Mouse (Mus musculus): ENCODE results near the gene Ifitm6.
A peak's percentile ranks its signal among the peaks of the same experiment; 100 is the strongest.
"Not testable (repeated sequence)": the region's sequence is repeated elsewhere in the genome, so short reads cannot be mapped to it uniquely, and the experiment has no call there.

Gene Ifitm6

DNA sequence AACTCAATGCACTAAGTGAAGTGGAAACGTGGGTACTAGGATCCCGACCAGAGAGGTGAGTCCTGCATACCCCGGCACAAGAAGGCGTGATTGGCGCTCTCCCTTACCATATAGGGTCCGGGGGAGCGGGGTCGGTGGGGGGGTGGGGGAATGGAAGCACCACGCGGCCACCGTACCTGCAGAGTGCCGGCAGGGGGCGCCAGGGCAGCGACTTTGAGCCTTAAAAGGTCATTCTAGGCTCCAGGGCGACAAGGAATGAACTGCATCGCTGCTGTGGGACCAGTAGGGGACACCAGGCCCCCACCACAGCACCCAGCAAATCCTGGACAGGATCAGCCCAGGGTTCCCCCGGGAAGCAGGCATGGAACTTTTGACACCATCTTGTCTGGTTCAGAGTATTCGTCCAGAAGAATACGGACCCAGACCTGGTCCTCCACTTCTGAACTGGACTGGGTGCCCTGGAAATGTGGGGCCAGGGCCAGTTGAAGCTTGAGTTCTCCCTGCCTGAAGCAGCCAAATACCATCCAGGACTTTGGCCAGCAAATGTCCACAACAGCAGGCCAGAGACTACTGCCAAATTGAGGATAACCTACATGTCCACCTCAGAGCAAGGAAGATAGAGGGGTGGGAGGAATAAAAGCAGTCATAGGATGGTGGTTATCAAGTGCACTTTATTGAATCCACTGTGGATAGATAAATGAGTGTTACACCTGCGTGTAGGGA, 8.6 kb downstream of the Ifitm6 start:
- DNase-seq (ENCODE audit: low spot score in 2 of 2), result peak; percentile 47 to 79

DNA sequence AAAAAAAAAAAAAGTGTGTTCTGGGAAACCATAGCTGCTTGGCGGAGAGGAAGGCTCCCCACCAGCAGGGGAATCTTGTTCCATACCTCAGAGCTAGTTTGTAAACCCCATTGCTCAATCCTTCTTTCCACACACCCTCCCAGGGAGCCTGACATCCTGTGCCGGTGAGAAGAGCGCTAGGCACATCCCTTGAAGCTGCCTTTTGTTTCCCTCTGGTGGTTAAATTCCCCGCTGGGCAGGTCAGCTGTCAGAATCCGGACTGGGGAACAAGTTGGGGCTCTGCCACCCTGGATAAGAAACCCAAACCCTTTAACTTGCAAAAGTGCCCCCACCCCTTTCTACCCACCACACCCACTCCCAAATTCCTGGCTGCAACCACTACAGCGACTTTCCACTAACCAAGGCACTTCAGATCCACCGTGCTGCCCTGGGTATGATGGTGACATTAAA, 9.4 kb downstream of the Ifitm6 start:
- DNase-seq (ENCODE audit: low spot score in 2 of 2), result no peak

DNA sequence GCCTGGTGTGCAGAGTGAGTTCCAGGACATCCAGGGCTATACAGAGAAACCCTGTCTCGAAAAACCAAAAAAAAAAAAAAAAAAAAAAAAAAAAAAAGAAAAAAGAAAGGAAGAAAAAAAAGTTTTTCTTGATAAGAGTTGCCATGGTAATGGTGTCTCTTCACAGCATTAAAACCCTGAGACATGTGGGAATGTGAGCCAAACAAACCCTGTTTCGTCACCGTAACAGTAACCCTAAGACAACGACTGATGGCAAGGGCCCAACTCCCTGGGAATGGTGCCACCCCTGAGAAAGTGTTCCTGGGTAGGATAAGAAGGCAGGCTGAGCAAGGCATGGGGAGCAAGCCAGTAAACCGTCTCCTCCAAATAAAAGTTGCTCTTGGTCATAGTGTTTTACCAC, 10.8 kb downstream of the Ifitm6 start:
- DNase-seq (ENCODE audit: low spot score in 2 of 2), result no peak

DNA sequence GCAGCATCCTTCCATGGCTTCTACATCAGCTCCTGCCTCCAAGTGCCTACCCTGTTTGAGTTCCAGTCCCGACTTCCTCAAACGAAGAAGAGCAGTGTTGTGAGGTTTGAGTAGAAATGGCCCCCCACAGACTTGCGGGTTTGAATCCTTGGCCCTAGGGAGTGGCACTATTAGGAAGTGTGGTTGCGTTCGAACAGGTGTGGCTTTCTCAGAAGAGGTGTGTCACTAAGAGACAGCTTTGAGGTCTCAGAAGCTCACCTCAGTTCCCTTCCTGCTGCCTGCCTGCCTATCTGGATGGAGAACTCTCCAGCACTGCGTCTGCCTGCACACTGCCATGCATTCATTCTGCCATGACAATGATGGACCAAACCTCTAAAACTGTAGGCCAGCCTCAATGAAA, 11.3 kb downstream of the Ifitm6 start:
- no peak for DNase-seq (ENCODE audit: low spot score in 2 of 2)

DNA sequence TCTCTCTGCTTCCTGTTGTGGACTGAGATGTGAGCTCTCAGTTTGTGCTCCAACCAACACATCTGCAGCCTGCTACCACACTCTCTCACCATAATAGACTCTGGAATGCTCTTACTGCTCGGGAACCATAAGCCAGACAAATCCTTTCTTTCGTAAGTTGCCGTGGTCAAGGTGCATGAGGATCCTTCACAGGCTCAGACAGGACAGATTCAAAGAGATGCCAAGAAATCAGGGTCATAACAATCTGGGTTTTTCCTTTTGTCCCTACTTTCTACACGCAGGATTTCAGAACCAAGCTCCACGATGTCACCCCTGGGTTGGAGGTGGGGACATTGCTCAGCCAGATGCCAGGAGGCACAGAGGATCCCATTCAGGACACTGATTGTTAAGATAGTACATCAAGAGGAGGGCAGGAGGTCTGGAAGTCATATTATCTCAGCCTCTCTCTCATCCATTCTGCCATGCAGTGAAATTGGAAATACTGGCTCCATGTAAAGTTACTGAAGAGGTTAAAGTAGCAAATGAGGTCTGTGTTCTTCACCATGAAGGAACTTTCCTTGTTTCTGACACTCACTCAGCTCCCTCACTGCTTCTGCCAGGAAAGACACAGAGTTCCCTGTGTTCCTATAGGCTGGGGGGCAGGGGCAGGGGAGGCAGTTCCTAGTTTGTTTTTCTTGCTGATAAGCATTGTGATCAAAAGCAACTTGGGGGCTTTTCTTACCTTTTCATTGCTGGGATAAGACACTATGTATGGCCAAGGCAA, 14.3 kb downstream of the Ifitm6 start:
- no peak for DNase-seq (ENCODE audit: low spot score in 2 of 2)

DNA sequence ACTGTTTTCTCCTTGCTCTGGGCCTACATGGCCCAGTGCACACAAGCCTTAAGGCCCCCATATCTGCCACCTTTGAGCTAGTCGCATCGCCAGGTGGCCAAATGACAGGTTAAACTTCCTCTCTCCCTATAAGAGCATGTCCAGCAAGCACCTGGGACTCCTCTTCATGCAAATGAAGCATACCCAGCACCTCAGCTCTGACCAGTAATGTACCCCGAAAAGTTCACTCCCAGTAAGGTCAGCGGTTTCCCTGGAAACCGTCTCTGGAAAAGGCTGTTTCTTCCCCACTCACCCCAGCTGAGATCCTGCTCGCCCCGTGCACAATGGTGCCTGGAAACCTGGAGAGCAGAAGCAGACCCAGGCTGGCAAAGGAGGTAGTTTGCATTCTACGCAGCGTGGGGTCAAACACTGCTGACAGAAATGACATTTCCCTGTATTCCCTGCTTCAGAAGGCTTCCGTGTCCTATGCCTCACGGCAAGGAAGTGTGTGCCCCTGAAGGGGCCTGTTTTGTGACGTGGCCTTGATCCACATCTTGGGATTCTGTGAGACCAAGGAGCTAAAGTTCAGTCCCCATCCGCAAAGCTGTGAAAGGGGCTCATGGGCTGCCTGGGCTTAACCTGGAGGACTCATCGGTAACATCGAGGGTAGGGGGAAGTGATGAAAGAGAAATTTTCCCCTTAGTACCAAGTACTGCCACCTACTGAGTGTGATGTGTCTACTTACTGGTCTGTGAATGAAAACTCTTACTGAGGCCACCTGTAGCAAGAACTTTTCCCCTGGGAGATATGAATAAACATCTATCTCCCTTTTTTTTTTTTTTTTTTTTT, 16.6 kb downstream of the Ifitm6 start:
- no peak for DNase-seq (ENCODE audit: low spot score in 2 of 2)

DNA sequence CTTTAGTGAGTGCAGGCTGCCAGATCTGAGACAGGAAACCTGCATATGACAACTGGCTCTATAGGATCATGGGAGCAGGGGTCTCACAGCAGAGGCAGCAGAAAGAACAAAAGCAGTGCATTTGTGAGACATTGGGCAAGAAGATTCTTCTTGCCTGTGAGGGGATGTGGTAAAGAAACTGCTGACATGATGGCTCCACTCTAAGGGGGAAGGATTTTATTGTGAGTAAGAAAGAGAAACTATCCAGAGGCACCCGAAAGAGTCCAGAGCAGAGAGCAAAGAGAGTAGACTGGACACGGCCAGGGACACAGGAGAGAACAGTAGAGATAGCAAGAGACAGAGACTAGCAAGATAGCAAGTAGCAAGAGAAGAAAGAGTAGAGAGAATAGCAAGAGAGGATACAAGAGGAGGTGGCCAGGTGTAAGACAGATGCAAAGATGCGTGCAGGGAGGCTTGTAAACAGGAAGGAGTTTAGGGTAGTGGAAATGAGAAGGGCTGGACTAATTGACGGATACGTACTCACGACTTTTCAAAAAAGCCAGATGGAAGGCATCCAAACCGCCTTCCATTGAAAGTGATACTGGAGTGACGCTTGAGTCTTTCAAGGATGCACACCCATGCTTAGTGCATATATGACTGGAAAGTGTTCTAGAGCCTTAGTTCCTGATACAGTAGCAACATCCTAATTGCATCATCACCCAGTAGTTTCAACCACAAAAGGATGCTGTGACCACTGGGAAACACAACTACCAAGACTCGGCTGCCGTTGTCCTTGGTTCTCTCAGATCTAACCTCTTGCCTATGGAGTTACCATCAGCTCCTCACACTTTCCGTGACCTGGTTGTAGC, 18.6 kb downstream of the Ifitm6 start:
- no peak for DNase-seq (ENCODE audit: low spot score in 2 of 2)

DNA sequence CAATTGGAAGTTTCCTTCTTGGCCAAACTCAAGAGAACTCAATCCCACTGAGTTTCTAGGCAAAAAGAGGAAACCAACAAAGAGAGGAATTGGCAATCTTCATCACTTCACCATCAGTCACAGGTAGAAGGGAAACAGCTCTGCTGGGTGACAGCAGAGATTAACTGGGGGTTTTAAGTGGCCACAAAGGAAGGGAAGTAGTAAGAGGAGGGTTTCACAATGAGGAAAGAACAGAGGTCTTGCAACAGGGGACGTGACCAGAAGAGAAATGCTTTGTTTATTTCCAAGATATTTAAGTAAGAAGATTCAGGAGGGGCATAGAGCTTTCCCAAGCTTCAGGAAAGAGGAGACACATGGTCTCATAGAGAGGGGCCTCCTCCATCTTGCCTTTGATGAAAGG, 19.9 kb downstream of the Ifitm6 start:
- DNase-seq (ENCODE audit: low spot score in 2 of 2), result no peak

DNA sequence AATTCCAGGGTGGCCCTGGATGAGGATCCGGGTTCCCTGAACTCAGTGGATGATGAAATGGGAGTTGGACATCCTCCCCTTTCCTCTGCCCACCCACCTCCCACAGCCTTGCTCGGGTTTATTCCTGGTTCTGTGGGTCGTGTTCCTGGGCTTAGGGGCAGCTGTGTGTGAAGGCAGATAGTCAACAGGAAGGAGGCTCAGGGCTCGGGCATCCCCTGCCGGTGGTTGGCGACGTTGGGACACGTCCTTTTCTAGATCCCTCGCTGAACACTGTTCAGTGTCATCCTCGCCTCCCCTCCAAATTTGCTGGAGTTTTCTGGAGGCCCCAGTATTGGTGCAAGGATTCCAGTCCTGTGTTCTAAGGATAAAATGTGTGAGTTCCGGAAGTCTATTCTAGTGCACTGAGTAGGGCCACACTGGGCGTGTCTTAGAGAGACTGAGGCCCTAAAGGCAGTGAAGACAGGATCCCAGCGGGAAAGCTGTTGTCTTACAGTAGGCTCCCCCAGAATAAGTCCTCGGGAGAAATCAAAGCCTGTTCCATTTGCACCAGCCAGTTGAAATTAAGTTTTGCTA, 26.5 kb downstream of the Ifitm6 start:
- no peak for DNase-seq (ENCODE audit: low spot score in 2 of 2)

DNA sequence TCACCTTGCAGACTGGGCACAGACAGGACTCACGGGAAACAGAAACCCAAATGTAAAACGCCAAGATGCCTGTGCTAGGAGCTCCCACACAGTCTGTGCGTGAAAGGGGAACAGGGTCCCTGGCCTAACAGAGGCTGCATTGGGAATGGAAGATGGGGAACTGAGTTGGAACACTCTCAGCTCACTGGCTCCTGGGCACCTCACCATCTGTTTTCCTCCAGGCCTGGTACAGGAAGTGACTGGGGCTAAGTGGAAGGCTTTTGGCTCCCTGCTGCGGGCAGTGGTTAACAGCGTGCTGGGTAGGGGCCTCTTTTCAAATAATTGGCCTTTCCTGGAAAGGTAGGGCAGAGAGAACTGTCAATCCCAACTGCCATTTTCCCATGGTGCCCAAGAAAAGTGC, 27.1 kb downstream of the Ifitm6 start:
- DNase-seq (ENCODE audit: low spot score in 2 of 2), result no peak

DNA sequence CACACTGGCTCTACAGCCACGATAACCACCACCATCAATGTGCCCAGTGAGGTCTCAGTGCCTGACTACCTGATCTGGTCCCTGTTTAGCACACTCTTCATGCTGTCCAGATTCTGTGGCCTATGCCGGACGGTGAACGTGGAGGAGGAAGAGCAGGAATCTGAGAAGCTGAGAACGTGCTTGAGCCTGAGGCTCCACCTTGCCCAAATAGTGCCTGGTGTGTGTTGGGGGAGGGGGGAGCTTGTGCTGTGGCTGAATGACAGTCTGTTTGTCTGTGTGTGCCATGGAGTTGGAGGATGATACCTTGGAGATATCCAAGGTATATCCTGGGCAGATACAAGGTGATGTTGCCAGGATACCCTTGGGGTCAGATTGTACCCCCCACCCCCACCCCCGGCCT, 27.5 kb downstream of the Ifitm6 start:
- no peak for DNase-seq (ENCODE audit: low spot score in 2 of 2)

DNA sequence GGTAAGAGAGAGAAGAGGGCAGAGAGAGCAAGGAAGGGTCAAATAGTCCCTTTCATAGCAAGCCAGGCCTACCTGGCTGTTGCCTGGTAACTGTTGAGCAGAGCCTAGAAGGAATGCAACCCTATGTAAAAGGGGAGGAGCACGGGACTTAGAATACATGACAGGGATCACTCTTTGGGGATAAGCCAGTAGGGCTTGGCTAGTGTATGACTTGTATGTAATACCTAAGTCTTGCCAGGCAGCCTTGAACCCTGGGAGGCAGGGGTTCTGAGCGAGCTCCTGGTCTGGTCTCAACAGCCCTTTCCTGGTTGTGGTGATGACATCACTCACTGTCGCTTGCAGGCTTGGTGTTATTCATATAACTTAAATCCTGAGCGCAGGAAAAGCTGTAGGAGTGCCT, 28.7 kb downstream of the Ifitm6 start:
- no peak for DNase-seq (ENCODE audit: low spot score in 2 of 2)

DNA sequence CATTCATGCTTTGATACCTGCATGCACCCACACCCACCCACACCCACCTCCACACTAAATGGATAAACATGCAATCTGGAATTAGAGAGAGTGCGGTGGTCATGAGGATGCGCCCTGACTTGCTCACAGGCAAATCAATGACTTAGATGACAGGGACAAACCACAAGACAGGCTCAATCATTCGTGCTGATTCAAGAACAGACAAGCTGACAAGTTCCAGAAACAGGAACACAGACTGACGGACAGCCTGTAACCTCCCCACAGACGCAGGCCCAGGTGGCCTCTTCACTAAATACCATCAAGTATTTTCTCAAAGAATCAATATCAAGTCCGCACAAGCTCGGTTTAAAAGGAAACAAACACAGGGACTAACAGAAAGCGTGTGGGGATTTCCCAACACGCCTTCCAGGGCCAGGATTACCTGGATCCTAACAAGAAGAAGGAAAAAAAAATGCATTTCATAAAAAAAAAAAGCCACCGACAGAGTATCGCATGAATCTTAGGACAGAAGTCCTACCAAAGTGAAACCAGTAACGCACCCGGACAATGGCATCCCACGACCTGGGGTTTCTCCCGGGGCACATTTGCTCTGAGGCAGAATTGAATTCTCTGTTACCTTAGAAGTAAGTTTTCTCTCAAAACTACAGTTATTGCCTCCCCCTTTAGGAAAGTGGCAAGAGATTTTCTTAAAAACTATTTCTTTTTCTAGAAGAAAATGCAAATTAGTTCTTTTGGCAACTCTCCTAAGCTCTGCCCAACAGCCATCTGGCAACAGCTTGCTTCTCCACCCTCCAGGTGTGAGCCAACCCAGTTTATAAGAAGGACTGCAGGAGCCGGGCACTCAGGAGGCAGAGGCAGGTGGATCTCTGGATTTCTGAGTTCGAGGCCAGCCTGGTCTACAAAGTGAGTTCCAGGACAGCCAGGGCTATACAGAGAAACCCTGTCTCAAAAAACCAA, 30.3 kb downstream of the Ifitm6 start:
- DNase-seq (ENCODE audit: low spot score in 2 of 2), result no peak

DNA sequence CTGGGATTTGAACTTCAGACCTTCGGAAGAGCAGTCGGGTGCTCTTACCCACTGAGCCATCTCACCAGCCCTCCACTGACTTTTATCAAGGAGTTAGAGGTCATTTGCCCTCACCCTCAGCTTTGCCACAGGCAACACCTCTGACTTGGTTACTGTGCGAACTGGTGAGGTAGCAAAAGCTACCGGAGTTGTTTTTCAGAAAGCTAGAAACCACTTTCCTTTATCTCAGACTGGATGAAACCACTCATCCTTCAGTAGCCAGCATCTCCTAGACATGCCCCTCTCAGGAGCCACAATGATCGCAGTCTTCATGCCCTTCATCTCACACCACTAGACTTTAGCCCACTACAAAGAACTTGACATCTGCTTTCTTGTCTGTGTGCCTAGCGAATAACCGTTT, 34.8 kb downstream of the Ifitm6 start:
- no peak for DNase-seq (ENCODE audit: low spot score in 2 of 2)

DNA sequence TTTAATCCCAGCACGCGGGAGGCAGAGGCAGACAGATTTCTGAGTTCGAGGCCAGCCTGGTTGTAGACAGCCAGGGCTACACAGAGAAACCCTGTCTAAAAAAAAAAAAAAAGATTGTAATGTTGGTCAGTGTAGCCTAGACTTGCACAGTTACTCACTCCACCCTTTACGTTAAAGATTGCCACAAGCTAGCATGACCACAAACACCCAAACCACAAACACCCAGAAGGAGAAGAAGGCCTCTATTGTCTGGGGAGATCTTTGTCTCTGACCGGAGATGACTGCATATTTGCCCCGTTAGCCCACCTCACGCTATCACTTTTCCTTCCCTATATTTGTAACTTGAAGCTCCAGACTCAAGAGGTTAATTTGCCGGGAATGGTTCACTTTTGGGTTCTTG, 36.0 kb downstream of the Ifitm6 start:
- DNase-seq (ENCODE audit: low spot score in 2 of 2), result no peak

DNA sequence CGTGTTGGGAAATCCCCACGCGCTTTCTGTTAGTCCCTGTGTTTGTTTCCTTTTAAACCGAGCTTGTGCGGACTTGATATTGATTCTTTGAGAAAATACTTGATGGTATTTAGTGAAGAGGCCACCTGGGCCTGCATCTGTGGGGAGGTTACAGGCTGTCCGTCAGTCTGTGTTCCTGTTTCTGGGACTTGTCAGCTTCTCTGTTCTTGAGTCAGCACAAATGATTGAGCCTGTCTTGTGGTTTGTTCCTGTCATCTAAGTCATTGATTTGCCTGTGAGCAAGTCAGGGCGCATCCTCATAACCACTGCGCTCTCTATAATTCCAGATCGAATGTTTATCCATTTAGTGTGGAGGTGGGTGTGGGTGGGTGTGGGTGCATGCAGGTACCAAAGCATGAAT, 41.0 kb downstream of the Ifitm6 start:
- DNase-seq (ENCODE audit: low spot score in 2 of 2), result not testable (repeated sequence)

DNA sequence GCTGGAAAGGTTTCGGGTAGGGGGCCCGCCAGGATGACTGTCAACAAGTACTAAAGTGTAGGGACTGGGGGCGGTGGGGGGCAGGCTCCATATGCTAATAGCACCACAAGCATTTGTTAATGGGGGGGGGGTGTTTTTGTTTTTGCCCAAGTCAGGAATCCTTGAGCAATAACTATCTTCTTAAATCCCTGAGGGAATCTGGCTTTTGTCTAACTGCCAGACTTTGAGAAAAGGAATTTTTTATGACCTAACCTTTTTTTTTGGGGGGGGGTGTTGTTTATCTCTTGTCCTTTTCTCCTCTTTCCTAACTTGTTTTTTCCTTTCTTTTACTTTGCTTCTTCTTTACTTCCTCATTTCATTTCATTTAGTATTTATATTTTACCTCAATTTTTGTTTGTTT, 42.3 kb downstream of the Ifitm6 start:
- no peak for DNase-seq (ENCODE audit: low spot score in 2 of 2)

DNA sequence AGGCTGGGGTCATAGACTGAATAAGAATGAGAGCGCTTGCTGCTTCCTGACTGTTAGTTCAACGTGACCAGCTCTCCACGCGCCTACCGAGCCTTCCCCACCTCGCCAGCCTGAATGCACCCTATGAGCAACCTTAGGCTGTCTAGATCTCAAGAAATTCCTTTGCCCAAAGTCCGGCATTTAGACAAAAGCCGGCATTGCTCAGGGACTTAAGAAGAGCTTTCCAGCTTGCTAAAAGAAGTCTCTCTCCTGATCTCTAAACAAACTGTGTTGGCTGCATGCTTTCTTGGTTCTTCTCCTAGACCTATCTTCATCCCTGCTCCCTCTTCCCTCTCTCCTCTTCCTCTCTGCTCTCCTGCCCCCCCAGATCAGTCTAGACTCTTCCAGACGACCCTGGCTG, 42.8 kb downstream of the Ifitm6 start:
- no peak for DNase-seq (ENCODE audit: low spot score in 2 of 2)

DNA sequence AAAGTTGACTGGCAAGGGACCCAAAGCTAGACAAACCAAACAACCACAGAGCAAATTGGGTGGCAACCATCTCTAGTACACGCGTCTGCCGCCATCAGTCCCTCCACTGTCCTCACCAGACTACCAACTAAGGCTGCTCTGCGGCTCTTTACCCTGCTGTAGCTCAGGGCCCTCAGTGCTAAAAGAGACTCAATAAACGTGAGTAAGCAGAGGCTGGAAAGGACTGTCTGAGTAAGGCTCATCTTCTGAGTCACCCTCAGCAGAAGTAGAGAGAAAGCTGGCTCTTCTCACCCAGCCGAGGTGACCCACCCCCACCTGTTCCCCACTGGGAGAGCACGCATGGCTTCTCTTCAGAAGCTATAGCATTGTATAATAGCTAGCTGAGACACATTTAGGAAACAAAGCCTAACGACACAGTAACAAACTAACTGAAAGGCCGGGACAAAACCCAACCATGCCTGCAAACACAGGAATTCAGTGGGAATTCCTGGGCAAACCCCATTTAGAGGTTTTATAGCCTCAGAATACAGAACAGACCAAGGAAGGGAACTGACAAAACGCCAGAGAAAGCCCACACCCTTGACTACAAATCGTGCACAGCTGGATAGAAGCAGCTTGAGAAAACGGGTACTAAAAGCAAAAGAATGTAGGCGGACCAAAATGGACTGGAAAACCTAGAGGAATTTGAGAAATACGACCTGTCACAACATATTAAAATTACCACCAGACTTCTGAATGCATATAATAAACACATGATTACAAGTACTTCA, 44.1 kb downstream of the Ifitm6 start:
- no peak for DNase-seq (ENCODE audit: low spot score in 2 of 2)

All from thymus, postnatal 10 days (tissue).